17 mouse cellular contexts compared by ENCODE assay signal in genomic region chr2:38529582-38530152, GRCm38 (mm10). TPM values are rescaled to one million over a fixed set of nuclear protein-coding genes. Genes with fewer than 3 reads are reported as not detected.
DNase-seq lines count a peak whose midpoint lies in the region; ATAC-seq and TF ChIP-seq lines count a peak whose summit lies in the region.
"Had no signal": no experiment of that assay in that cellular context is flagged by ENCODE, and none has a peak within 500 bp of the region (broad histone marks: within the 10 kb centered on the region; RNA-seq: fewer than 3 reads in every experiment).

No protein-coding gene starts in this region.

- H3K4me1 ChIP-seq in forebrain, embryonic 16.5 days (replicated peaks; ENCODE audit: control insufficient read depth, insufficient read depth, low read length): peaks cover 28% of the 10 kb centered on the region
- H3K4me1 ChIP-seq in forebrain, embryonic 14.5 days (ENCODE audit: control insufficient read depth, insufficient read depth, low read length): peaks cover 18% of the 10 kb centered on the region
- peaks cover 46% of the 10 kb centered on the region for H3K4me1 ChIP-seq in hindbrain, embryonic 10.5 days (replicated peaks)
- H3K4me1 ChIP-seq in hindbrain, postnatal 0 days (ENCODE audit: insufficient read depth, low read length): peaks cover 15% of the 10 kb centered on the region
- H3K4me1 ChIP-seq in stomach, embryonic 14.5 days (ENCODE audit: control insufficient read depth, insufficient read depth, low read length): peaks cover 34% of the 10 kb centered on the region

- H3K9ac ChIP-seq in forebrain, embryonic 16.5 days (replicated peaks; ENCODE audit: low read depth, low read length): no peak overlapping the region
- H3K9ac ChIP-seq in forebrain, embryonic 14.5 days (ENCODE audit: low read length): no peak overlapping the region
- H3K9ac ChIP-seq in hindbrain, postnatal 0 days (replicated peaks; ENCODE audit: low read length): no peak overlapping the region
- H3K9ac ChIP-seq in stomach, embryonic 14.5 days (replicated peaks; ENCODE audit: low read depth, low read length): no peak overlapping the region
- H3K9ac ChIP-seq: embryonic facial prominence, embryonic 12.5 days; forebrain, embryonic 15.5 days; neural tube, embryonic 13.5 days; stomach, embryonic 15.5 days had no signal

- no peak overlapping the region for H3K4me3 ChIP-seq in forebrain, embryonic 16.5 days (replicated peaks; ENCODE audit: low read length)
- H3K4me3 ChIP-seq in forebrain, embryonic 14.5 days (ENCODE audit: low read depth, low read length): no peak overlapping the region
- H3K4me3 ChIP-seq in hindbrain, embryonic 10.5 days: no peak overlapping the region
- H3K4me3 ChIP-seq in hindbrain, postnatal 0 days (ENCODE audit: low read length): no peak overlapping the region
- H3K4me3 ChIP-seq in stomach, embryonic 14.5 days (ENCODE audit: low read depth, low read length): no peak overlapping the region
- H3K4me3 ChIP-seq: embryonic facial prominence, embryonic 12.5 days; forebrain, embryonic 15.5 days; neural tube, embryonic 13.5 days; stomach, embryonic 15.5 days had no signal

- H3K27ac ChIP-seq in forebrain, embryonic 16.5 days (ENCODE audit: low read length): no peak overlapping the region
- no peak overlapping the region for H3K27ac ChIP-seq in forebrain, embryonic 14.5 days (ENCODE audit: low read depth, low read length)
- H3K27ac ChIP-seq in hindbrain, embryonic 10.5 days: peak overlapping the region; percentile 45
- no peak overlapping the region for H3K27ac ChIP-seq in hindbrain, postnatal 0 days
- peak overlapping the region; percentile 17; the same call in 1 of the 2 replicates for H3K27ac ChIP-seq in stomach, embryonic 14.5 days (ENCODE audit: low read length)
- H3K27ac ChIP-seq: embryonic facial prominence, embryonic 12.5 days; forebrain, embryonic 15.5 days had no signal

- H3K4me2 ChIP-seq in forebrain, embryonic 16.5 days (ENCODE audit: low read length): no peak overlapping the region
- H3K4me2 ChIP-seq in forebrain, embryonic 14.5 days (ENCODE audit: low read length): no peak overlapping the region
- H3K4me2 ChIP-seq in hindbrain, postnatal 0 days (ENCODE audit: low read depth, low read length): no peak overlapping the region
- H3K4me2 ChIP-seq in stomach, embryonic 14.5 days (replicated peaks; ENCODE audit: low read depth, low read length): no peak overlapping the region
- H3K4me2 ChIP-seq: embryonic facial prominence, embryonic 12.5 days; forebrain, embryonic 15.5 days; neural tube, embryonic 13.5 days; stomach, embryonic 15.5 days had no signal

- no peaks in the 10 kb centered on the region for H3K36me3 ChIP-seq in forebrain, embryonic 16.5 days (ENCODE audit: control insufficient read depth, insufficient read depth)
- H3K36me3 ChIP-seq in forebrain, embryonic 14.5 days (ENCODE audit: control insufficient read depth, insufficient read depth, low read length): no peaks in the 10 kb centered on the region
- peaks cover 10% of the 10 kb centered on the region; the same call in 1 of the 2 replicates for H3K36me3 ChIP-seq in hindbrain, embryonic 10.5 days
- H3K36me3 ChIP-seq in hindbrain, postnatal 0 days (ENCODE audit: insufficient read depth, low read length): no peaks in the 10 kb centered on the region
- H3K36me3 ChIP-seq in stomach, embryonic 14.5 days (ENCODE audit: control insufficient read depth, insufficient read depth, low read length): peaks cover 3% of the 10 kb centered on the region; the same call in 1 of the 2 replicates
- H3K36me3 ChIP-seq: embryonic facial prominence, embryonic 12.5 days; forebrain, embryonic 15.5 days; neural tube, embryonic 13.5 days; stomach, embryonic 15.5 days had no signal

- H3K27me3 ChIP-seq in forebrain, embryonic 16.5 days (replicated peaks; ENCODE audit: control insufficient read depth, insufficient read depth, low read length): no peaks in the 10 kb centered on the region
- H3K27me3 ChIP-seq in forebrain, embryonic 14.5 days (replicated peaks; ENCODE audit: control insufficient read depth, insufficient read depth, low read length): no peaks in the 10 kb centered on the region
- H3K27me3 ChIP-seq in hindbrain, embryonic 10.5 days (ENCODE audit: insufficient read depth, poor library complexity, severe bottlenecking): no peaks in the 10 kb centered on the region
- H3K27me3 ChIP-seq in hindbrain, postnatal 0 days (ENCODE audit: insufficient read depth, low read length): no peaks in the 10 kb centered on the region
- no peaks in the 10 kb centered on the region for H3K27me3 ChIP-seq in stomach, embryonic 14.5 days (ENCODE audit: control insufficient read depth, insufficient read depth, low read length)
- H3K27me3 ChIP-seq: embryonic facial prominence, embryonic 12.5 days; forebrain, embryonic 15.5 days; neural tube, embryonic 13.5 days; stomach, embryonic 15.5 days had no signal

- no peak for TF ChIP-seq CTCF in hindbrain, postnatal 0 days (IDR thresholded peaks at IDR 0.05; ENCODE audit: low read depth)

- DNase-seq in forebrain, embryonic 14.5 days (ENCODE audit: low spot score): no peak
- DNase-seq in hindbrain, embryonic 10.5 days (ENCODE audit: low spot score): no peak
- no peak for DNase-seq in hindbrain, postnatal 0 days (ENCODE audit: low spot score)
- peak; percentile 33 for DNase-seq in ovary, postnatal 36 days (ENCODE audit: low spot score)
- DNase-seq in ovary, postnatal 14 days (ENCODE audit: low spot score): no peak
- DNase-seq in urinary bladder, adult 18-20 months (ENCODE audit: low spot score in 2 of 2): no peak
- DNase-seq: cerebellum, adult 9-11 months; kidney, adult 2 months; left cerebral cortex, postnatal 4 days; right cerebral cortex, postnatal 4 days; thymus, postnatal 36 days had no signal

- H3K9me3 ChIP-seq in forebrain, embryonic 16.5 days (ENCODE audit: control insufficient read depth, low read length): no peaks in the 10 kb centered on the region
- H3K9me3 ChIP-seq in forebrain, embryonic 14.5 days (replicated peaks; ENCODE audit: control insufficient read depth, low read length): no peaks in the 10 kb centered on the region
- H3K9me3 ChIP-seq in hindbrain, embryonic 10.5 days: no peaks in the 10 kb centered on the region
- H3K9me3 ChIP-seq in hindbrain, postnatal 0 days (ENCODE audit: low read length): no peaks in the 10 kb centered on the region
- no peaks in the 10 kb centered on the region for H3K9me3 ChIP-seq in stomach, embryonic 14.5 days (ENCODE audit: control insufficient read depth, low read depth, low read length)
- H3K9me3 ChIP-seq: embryonic facial prominence, embryonic 12.5 days; forebrain, embryonic 15.5 days; neural tube, embryonic 13.5 days; stomach, embryonic 15.5 days had no signal

- ATAC-seq in forebrain, embryonic 16.5 days: 0 out of 2 replicates have a peak, but pooled peaks have one; percentile 16
- no peak for ATAC-seq in forebrain, embryonic 14.5 days
- ATAC-seq in hindbrain, postnatal 0 days: no peak
- no peak for ATAC-seq in stomach, embryonic 14.5 days (ENCODE audit: insufficient number of reproducible peaks, insufficient read depth, low FRiP score, low read depth)
- ATAC-seq: forebrain, embryonic 15.5 days had no signal

- WGBS in forebrain, embryonic 16.5 days: 73% methylated on average over 14 of the region's 14 CpGs
- WGBS in forebrain, embryonic 14.5 days: 74% methylated on average over 14 of the region's 14 CpGs
- WGBS in hindbrain, embryonic 10.5 days: 72% methylated on average over 14 of the region's 14 CpGs
- 73% methylated on average over 14 of the region's 14 CpGs for WGBS in hindbrain, postnatal 0 days
- 69% methylated on average over 14 of the region's 14 CpGs for WGBS in stomach, embryonic 14.5 days

RNA-seq across cellular contexts. Expression of gene Nek6, which starts 18.2 kb away (rescaled TPM):
- polyA plus RNA-seq in forebrain, embryonic 16.5 days (2015; fragmentation: Nextera tagmentation; extraction: Ambion mirVana): 87.6 and 105 TPM in 2 replicates
- 95.1 and 96.7 TPM in 2 replicates for polyA plus RNA-seq in forebrain, embryonic 14.5 days (2014; fragmentation: Nextera tagmentation; extraction: Ambion mirVana)
- 68.8 and 77.5 TPM in 2 replicates for polyA plus RNA-seq in hindbrain, embryonic 10.5 days (2016; fragmentation: Nextera tagmentation; extraction: Ambion mirVana)
- 27.5 and 29.4 TPM in 2 replicates for total RNA-seq in hindbrain, postnatal 0 days (2014; rRNA removed)
- polyA plus RNA-seq in hindbrain, postnatal 0 days (2015; fragmentation: Nextera tagmentation; extraction: Ambion mirVana): 65.3 and 75.1 TPM in 2 replicates
- 132 and 136 TPM in 2 replicates for polyA plus RNA-seq in stomach, embryonic 14.5 days (2014; fragmentation: Nextera tagmentation; extraction: Ambion mirVana)

Comparison
In these comparisons a context has a peak if more than half of its experiments do, and no peak if none do; other contexts are left out.
1. H3K27ac ChIP-seq: peak in hindbrain, embryonic 10.5 days (single experiment) and stomach, embryonic 14.5 days (single experiment); none in forebrain, embryonic 16.5 days (single experiment), forebrain, embryonic 14.5 days (single experiment) and hindbrain, postnatal 0 days (single experiment).